Mouse (Mus musculus) heart, adult 18-20 months (tissue): ENCODE results near the gene Sprr2k. TPM values are rescaled to one million over a fixed set of nuclear protein-coding genes. Genes with fewer than 3 reads are reported as not detected.
"Not testable (repeated sequence)": the region's sequence is repeated elsewhere in the genome, so short reads cannot be mapped to it uniquely, and the experiment has no call there.

Experiments
- DNase-seq, 2 experiments: peaks; one replicate each; pipeline ENCODE4 v3.0.0; 2021 to 2022; ENCODE audit warnings: mixed read lengths in 1 of 2
- long read RNA-seq, 2 experiments: library from polyadenylated mRNA; stranded (forward); transcript quantifications; one replicate each; pipeline ENCODE4 v2.0.0; 2021
- total RNA-seq, 2 experiments: library from RNA; stranded (reverse); gene quantifications; 2 replicates each; pipeline ENCODE4 v1.2.3; 2021

Sprr2k gene
- not detected for total RNA-seq
- long read RNA-seq, experiment 1 = 0 reads
- long read RNA-seq, experiment 2 = 0 reads

DNA sequence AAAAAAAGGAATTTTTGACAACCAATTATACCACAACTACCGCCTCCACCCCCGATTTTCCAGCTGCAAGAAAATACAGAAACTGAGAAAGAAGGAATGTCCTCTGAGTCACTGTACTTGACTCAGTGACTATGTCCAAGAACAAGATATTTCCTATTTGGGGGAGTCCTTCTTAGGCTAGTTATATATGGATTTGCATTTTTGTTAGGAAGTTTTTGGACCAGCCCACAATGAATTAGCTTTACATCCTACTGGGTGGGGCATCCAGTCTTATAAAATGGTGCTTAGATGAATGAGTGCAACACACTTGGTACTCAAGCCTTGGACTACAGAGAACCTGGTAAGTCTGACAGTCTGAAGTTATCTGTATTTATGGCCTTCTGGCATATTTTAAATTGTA, at the start of gene Sprr2k:
Sprr2k (plus strand) TSS at position 301 of the 400 bp plus-strand sequence.
- no peak for DNase-seq

DNA sequence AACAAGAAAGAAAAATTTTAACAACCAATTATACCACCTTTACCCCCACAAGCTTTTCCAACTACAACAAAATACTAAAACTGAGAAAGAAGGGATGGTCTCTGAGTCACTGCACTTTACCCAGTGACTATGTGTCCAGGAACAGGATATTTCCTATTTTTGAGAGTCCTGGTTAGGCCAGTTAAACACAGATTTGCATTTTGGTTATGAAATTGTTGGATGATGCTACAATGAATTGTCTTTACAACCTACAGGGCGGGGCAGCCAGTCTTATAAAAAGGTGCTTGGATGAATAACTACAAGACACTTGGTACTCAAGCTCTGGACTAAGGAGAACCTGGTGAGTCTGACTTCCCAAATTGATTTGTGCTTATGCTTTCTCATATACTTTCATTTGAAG, 47.0 kb upstream of the Sprr2k start, which contains the start of gene Sprr2h:
Sprr2h (plus strand) TSS at position 301 of the 400 bp plus-strand sequence.
- DNase-seq = no peak

DNA sequence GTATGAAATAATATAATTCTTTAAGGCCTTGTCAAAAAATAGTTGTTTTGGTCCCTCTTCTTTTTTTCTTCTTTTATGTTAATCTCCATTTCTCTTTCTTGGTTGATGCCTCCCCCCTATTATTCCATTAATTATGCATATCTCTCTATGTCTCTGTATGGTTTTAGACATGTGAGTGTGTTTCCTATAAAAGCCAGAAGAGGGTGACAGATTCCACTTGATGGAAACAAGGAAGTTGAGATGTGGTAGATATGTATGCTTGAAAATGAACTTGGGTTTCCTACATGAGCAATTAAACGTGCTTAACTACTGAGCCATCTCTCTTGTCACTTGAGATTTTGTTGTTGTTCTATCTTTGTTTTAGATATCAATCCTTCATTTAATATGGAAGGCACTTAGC, 38.1 kb upstream of the Sprr2k start:
- no peak for DNase-seq

DNA sequence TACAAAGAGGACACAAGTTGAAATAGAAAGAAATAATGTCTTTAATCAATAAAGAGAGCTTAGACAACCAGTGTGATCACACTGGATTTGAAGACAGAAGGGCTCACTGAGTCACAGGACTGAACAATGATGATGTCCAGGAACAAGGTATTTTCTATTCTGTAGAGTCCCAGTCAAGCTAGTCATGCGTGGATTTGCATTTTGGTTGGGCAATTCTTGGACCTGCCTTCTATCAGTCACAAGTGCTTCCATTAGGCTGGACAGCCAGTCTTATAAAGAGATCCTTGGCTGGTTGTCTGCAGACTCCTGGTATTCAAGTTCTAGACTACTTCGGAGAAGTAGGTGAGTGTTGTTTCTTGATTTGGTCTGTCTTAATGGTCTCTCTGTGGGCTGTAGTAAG, 24.7 kb upstream of the Sprr2k start, which contains the start of gene Sprr2i:
Sprr2i (plus strand) TSS at position 301 of the 400 bp plus-strand sequence.
- no peak for DNase-seq

DNA sequence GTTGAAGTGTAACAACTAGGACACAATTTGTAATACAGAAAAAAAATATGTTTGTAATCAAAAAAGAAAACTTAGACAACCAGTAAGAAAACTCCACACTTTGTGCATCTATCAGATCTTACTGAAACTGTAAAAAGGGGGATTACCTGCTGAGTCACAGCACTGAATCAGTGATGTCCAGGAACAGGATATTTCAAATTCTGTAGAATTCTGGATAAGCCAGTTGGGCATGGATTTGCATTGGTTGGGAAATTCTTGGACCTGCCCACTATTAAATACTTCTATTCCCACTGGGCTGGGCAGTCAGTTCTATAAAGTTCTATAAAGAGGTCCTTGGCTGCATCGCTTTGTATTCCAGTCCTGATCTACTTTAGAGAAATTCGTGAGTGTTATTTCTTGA, 14.6 kb upstream of the Sprr2k start, which contains the start of gene Sprr2j-ps:
Sprr2j-ps (plus strand) TSS at position 301 of the 400 bp plus-strand sequence.
- DNase-seq = no peak

DNA sequence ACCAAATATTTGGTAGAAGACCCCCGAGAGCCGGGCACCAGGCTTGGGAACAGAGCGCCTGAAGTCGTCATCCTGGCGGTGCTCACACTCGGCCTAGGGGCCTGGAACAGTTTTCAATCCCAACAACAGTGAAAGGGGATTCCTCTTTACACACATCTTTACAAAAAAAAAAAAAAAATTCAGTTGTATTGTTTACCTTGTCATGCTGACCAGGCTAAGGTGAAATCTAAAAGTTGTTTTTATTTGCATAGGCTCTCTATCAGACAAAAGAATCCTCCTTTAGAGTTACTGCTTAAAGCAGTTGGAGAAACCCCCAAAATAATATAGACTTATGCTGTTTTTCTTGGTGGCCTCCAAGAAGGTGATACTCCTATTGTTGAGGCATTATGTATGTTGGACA, 3.1 kb upstream of the Sprr2k start, which contains the start of gene Gm9774:
Gm9774 (minus strand) TSS at position 101 of the 400 bp plus-strand sequence.
- DNase-seq = no peak

DNA sequence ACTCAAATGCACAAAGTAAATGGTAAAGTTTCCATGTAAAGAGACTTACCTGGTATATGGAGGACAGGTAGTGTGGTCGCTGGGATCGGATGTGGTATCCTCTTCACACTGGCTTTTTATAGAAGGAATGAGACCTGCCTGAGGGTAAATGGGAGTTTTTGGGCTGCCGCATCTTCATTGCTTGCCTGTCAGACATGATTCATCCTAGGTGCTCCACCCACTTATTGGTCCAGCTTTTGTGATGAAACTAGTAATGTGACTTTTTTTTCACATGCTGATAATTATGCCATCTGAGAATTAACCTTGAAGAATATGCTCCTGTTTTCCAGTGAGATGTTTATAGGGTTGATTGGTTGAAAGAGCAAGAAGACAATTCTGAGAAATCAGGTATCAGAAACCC, 6.3 kb downstream of the Sprr2k start, which contains the start of gene Sprr1b:
Sprr1b (minus strand) TSS at position 101 of the 400 bp plus-strand sequence.
- no peak for DNase-seq

DNA sequence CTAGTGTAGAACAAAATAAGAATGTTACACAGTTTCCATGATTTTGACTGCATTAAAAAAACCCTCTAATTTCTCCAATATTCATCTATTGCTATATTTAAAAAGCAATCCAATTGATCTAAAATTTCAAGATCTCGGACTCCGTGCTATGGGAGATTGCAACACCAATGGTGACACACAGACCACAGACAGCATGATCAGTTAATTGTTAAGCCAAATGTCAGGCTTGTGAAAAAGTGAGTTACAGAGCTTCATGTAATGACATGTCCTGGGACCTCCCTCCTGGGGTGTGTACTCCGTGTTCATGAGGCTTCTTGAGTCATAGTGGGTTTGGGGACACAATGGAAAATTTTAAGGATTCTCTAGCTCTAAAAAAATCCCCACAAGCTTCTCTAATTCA, 7.8 kb downstream of the Sprr2k start:
- no peak for DNase-seq

DNA sequence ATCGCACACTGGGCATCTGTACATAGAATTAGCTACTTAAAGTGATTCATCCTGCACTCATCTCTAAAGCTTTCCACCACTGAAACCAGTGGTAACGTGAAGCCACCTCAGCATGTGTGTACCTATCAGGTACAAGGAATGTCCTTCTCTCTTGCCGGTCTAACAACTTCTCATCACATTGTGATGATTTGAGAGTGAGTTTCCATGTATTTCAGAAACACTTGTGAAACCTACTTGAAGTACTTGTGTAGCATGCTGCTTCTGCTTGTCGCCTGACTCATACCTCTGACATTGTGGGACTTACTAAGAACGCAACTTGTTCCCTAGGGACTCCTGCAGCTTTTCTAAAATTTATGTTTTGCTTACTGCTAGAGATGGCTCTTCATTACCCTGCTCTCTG, 22.8 kb downstream of the Sprr2k start:
- DNase-seq = no peak

DNA sequence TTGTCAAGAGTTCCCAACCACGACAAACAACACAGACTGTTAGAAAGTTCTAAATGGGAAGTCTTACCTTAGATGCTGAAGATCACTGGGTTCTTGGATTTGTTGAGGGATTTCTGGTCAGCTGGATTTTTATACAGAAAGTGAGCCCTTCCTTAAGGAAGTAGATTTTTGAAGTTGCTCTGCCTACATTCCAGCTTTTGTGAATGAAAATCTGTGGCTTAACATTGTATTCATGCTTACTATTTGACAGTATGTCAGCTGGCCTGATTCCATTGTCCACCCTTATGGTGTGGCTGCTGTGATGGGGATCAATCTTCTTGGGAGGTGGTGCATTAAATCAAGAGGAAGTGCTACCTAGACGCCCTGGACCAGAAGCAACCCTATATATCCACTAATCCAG, 26.2 kb downstream of the Sprr2k start, which contains the start of gene Sprr3:
Sprr3 (minus strand) TSS at position 101 of the 400 bp plus-strand sequence.
- DNase-seq = no peak

DNA sequence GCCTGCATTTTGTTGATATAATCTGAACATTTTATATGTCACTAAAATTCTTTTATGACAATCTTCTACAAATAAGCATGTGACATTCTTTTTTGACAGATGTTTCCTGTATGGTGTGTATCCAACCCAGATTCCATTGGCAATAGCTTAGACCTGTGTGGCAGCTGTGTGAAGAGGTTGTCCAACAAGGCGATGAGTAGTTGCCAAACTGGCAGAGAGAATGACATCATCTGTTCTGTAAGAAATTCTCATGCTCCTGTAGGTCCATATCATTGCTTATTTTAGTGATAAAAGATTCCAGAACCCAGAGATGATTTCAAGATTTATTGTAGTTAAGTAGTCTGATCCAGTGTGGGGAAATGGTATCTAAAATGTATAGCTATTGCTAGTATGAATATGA, 34.2 kb downstream of the Sprr2k start:
- no peak for DNase-seq

DNA sequence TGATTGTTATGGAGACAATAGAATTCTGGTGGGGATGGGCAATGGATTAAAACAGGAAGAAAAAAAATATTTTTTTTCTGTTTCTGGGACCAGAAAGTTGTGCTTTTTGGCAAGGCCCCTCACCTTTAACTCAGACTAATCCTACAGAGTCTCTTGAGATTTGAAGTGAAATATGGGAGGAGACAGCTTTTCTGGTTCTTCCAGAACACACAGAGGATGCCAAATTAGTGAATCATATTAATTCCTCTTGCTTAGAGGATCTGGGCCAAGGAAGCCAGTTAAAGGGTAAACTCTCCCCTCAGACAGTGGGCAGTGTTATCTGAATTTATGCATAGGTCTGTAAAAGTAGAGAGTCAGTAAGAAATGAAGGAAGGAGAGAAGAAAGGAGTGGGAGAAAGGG, 35.0 kb downstream of the Sprr2k start:
- no peak for DNase-seq

DNA sequence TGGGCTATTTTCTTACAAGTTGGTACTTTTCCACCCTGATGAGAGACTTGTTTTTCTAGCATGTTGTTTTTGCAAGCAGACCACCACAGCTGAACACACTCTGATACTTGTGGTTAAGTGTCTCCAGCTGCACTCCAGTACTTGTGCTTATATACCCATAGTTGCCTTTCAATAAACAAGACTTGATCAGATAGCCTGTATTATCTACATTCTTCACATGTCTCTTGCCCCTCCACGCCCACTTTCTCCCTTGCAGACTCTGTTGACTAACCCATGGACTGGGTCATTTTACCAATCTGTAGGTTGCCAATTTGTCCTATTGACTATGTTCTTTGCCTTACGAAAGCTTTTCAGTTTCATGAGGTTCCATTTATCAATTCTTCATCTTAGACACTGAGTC, 37.7 kb downstream of the Sprr2k start:
- DNase-seq = no peak

DNA sequence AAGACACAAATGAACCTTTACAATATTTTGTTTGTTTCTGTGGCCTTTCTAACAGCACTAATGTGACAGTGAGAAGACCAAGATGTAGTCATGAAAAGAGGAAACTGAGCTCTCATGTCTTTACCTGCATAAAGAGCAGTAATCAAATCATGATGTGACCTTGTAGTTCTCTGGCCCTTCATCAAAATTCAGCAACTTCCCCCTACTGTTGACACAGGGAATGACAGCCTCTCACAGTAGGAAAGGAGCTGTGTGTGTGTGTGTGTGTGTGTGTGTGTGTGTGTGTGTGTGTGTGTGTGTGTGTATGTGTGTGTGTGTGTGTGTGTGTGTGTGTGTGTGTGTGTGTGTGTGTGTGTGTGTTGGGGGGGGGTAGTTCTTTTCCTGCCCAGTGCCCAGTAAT, 48.9 kb downstream of the Sprr2k start:
- DNase-seq = not testable (repeated sequence)

Other genes with a start within 250 kb of the Sprr2k start
- not detected for gene Sprr2a1, start 216.8 kb upstream of the Sprr2k start, total RNA-seq
- gene Sprr2a2, start 216.7 kb upstream of the Sprr2k start, total RNA-seq = not detected
- not detected for gene Sprr2a3, start 147.2 kb upstream of the Sprr2k start, total RNA-seq
- not detected for gene Sprr2b, start 116.0 kb upstream of the Sprr2k start, total RNA-seq
- gene Sprr2d, start 93.4 kb upstream of the Sprr2k start, total RNA-seq = not detected
- gene Sprr2e, start 80.4 kb upstream of the Sprr2k start, total RNA-seq = not detected
- gene Sprr2f, start 67.4 kb upstream of the Sprr2k start, total RNA-seq = not detected
- not detected for gene Sprr2h, start 46.9 kb upstream of the Sprr2k start, total RNA-seq
- not detected for gene Sprr2i, start 24.6 kb upstream of the Sprr2k start, total RNA-seq
- not detected for gene Sprr2j-ps, start 14.5 kb upstream of the Sprr2k start, total RNA-seq
- 1 to 10 TPM; 4.7 to 7.1 TPM for gene Gm9774, start 3.2 kb upstream of the Sprr2k start, total RNA-seq
- gene Sprr1b, start 6.2 kb downstream of the Sprr2k start, total RNA-seq = not detected
- not detected for gene Sprr3, start 26.1 kb downstream of the Sprr2k start, total RNA-seq
- gene Sprr1a, start 53.3 kb downstream of the Sprr2k start, total RNA-seq = not detected
- gene Sprr4, start 67.9 kb downstream of the Sprr2k start, total RNA-seq = not detected
- not detected for gene 2310046K23Rik, start 101.9 kb downstream of the Sprr2k start, total RNA-seq
- gene Ivl, start 141.2 kb downstream of the Sprr2k start, total RNA-seq = not detected
- gene Smcp, start 156.4 kb downstream of the Sprr2k start, total RNA-seq = not detected
- not detected for gene 2210017I01Rik, start 174.9 kb downstream of the Sprr2k start, total RNA-seq
- gene Lce6a, start 189.1 kb downstream of the Sprr2k start, total RNA-seq = not detected
- not detected for gene Lce1a1, start 215.7 kb downstream of the Sprr2k start, total RNA-seq
- gene Lce1b, start 224.3 kb downstream of the Sprr2k start, total RNA-seq = not detected
- gene Lce1a2, start 237.7 kb downstream of the Sprr2k start, total RNA-seq = not detected
- gene Lce1c, start 246.7 kb downstream of the Sprr2k start, total RNA-seq = not detected